Mouse (Mus musculus) MEL (cell line): ENCODE results near the gene Rragc.

ENCODE experiments used
- CTCF ChIP-seq, 3 experiments: IDR thresholded peaks in 2 of 3; conservative IDR thresholded peaks in 1 of 3; 2 replicates each; pipeline ENCODE4 v1.5.1; 2011 to 2012; ENCODE audit warnings: low read length in 3 of 3, low read depth in 2 of 3, mild to moderate bottlenecking in 2 of 3, improper control_type of control experiment in 1 of 3, inconsistent platforms in 1 of 3, mixed read lengths in 1 of 3, moderate library complexity in 1 of 3; ENCODE audit not compliant: control insufficient read depth in 1 of 3, insufficient read depth in 1 of 3, poor library complexity in 1 of 3, severe bottlenecking in 1 of 3
- E2F4 ChIP-seq: IDR thresholded peaks from 2 replicates; pipeline ENCODE4 v1.6.1; 2011; ENCODE audit warnings: low read depth, low read length, improper control_type of control experiment, borderline replicate concordance
- ELF1 ChIP-seq: IDR thresholded peaks from 2 replicates; pipeline ENCODE4 v1.6.1; 2014; ENCODE audit warnings: low read depth, mild to moderate bottlenecking, inconsistent platforms, low read length, improper control_type of control experiment, moderate library complexity
- EP300 ChIP-seq, 2 experiments: IDR thresholded peaks; 2 replicates each; pipeline ENCODE4 v1.6.1; 2011; ENCODE audit warnings: improper control_type of control experiment in 2 of 2, low read length in 2 of 2, low read depth in 1 of 2, mild to moderate bottlenecking in 1 of 2
- ETS1 ChIP-seq: IDR thresholded peaks from 2 replicates; pipeline ENCODE4 v1.6.1; 2012; ENCODE audit warnings: low read depth, mild to moderate bottlenecking, inconsistent platforms, low read length, improper control_type of control experiment, moderate library complexity
- HCFC1 ChIP-seq: IDR thresholded peaks from 2 replicates; pipeline ENCODE4 v1.6.1; 2012; ENCODE audit warnings: low read depth, mild to moderate bottlenecking, inconsistent platforms, low read length, improper control_type of control experiment, moderate library complexity
- KAT2A ChIP-seq: conservative IDR thresholded peaks from 2 replicates; pipeline ENCODE4 v1.6.1; 2012; ENCODE audit warnings: low read depth, low read length, improper control_type of control experiment, inconsistent platforms
- MAX ChIP-seq: IDR thresholded peaks from 2 replicates; pipeline ENCODE4 v1.6.1; 2011; ENCODE audit warnings: low read length, improper control_type of control experiment
- POLR2A ChIP-seq, 2 experiments: IDR thresholded peaks; 2 replicates each; pipeline ENCODE4 v1.6.1; 2011 to 2012; ENCODE audit warnings: low read length in 2 of 2, mild to moderate bottlenecking in 2 of 2, control low read depth in 1 of 2, improper control_type of control experiment in 1 of 2, low read depth in 1 of 2, moderate library complexity in 1 of 2; ENCODE audit not compliant: control insufficient read depth in 1 of 2, insufficient read depth in 1 of 2, poor library complexity in 1 of 2
- RAD21 ChIP-seq: IDR thresholded peaks from 2 replicates; pipeline ENCODE4 v1.6.1; 2011; ENCODE audit warnings: mild to moderate bottlenecking, low read depth, low read length, improper control_type of control experiment
- SMC3 ChIP-seq: IDR thresholded peaks from 2 replicates; pipeline ENCODE4 v1.6.1; 2011; ENCODE audit warnings: low read depth, low read length, improper control_type of control experiment
- TBP ChIP-seq: IDR thresholded peaks from 2 replicates; pipeline ENCODE4 v1.8.0; 2011; ENCODE audit warnings: low read depth, low read length, improper control_type of control experiment
- UBTF ChIP-seq: IDR thresholded peaks from 2 replicates; pipeline ENCODE4 v1.6.1; 2012; ENCODE audit warnings: low read depth, mild to moderate bottlenecking, inconsistent platforms, low read length, improper control_type of control experiment, moderate library complexity, borderline replicate concordance; ENCODE audit not compliant: insufficient read depth
- USF2 ChIP-seq, 2 experiments: IDR thresholded peaks; 2 replicates each; pipeline ENCODE4 v1.6.1; 2011 to 2012; ENCODE audit warnings: improper control_type of control experiment in 2 of 2, low read length in 2 of 2, borderline replicate concordance in 1 of 2, inconsistent platforms in 1 of 2, low read depth in 1 of 2, mild to moderate bottlenecking in 1 of 2; ENCODE audit not compliant: insufficient read depth in 1 of 2

GRCm38 (mm10) chr4:123912431-123912830, 4.8 kb upstream of the Rragc start:
- TF ChIP-seq CTCF (IDR thresholded peaks at IDR 0.05 in 2 of 3, conservative IDR thresholded peaks at IDR 0.05 in 1 of 3; ENCODE audit: control insufficient read depth in 1 of 3, insufficient read depth in 1 of 3, low read depth in 2 of 3, low read length in 3 of 3, poor library complexity in 1 of 3, severe bottlenecking in 1 of 3) (no peak), SMC3 (no peak), EP300 (IDR thresholded peaks at IDR 0.05; ENCODE audit: low read depth in 1 of 2, low read length in 2 of 2) (no peak), RAD21 (no peak), USF2 (IDR thresholded peaks at IDR 0.05; ENCODE audit: borderline replicate concordance in 1 of 2, insufficient read depth in 1 of 2, low read depth in 1 of 2, low read length in 2 of 2) (no peak), ETS1 (no peak), TBP (no peak), E2F4 (no peak), ELF1 (no peak), KAT2A (no peak), HCFC1 (no peak), UBTF (no peak), MAX (no peak), POLR2A (IDR thresholded peaks at IDR 0.05; ENCODE audit: control insufficient read depth in 1 of 2, insufficient read depth in 1 of 2, low read depth in 1 of 2, low read length in 2 of 2, poor library complexity in 1 of 2) (no peak)
